Mouse (Mus musculus): Measurements from ENCODE around the gene 6030452D12Rik.

GRCm38 (mm10) chr8:106541002-106541401, 40.7 kb downstream of the 6030452D12Rik start:
- TF ChIP-seq EP300 (IDR thresholded peaks at IDR 0.05; ENCODE audit: low read depth) (no peak), CTCF (IDR thresholded peaks at IDR 0.05; ENCODE audit: low read depth) (no peak)
